Comparison of ENCODE assay signal across 11 mouse cellular contexts in genomic region chr6:75644363-75644720, GRCm38 (mm10).
"Had no signal": no experiment of that assay in that cellular context is flagged by ENCODE, and none has a peak within 500 bp of the region (broad histone marks: within the 10 kb centered on the region; RNA-seq: fewer than 3 reads in every experiment).

No protein-coding gene starts in this region.

- H3K27me3 ChIP-seq: liver, embryonic 13.5 days had no signal

- H3K4me3 ChIP-seq: left cerebral cortex, adult 2 months; liver, embryonic 13.5 days had no signal

- DNase-seq: kidney, postnatal 10 days; kidney, postnatal 36 days; layer of hippocampus, postnatal 36 days; liver, embryonic 13.5 days; lung, adult 2 months; lung, postnatal 14 days; midbrain, embryonic 14.5 days; thymus, adult 18-20 months; thymus, postnatal 36 days had no signal

- H3K36me3 ChIP-seq: liver, embryonic 13.5 days had no signal

- H3K4me2 ChIP-seq: liver, embryonic 13.5 days had no signal

- H3K4me1 ChIP-seq: liver, embryonic 13.5 days had no signal

- H3K27ac ChIP-seq: left cerebral cortex, adult 2 months; liver, embryonic 13.5 days; macrophage had no signal

- H3K9me3 ChIP-seq: liver, embryonic 13.5 days had no signal

- H3K9ac ChIP-seq: liver, embryonic 13.5 days had no signal
